Mouse (Mus musculus) R1 (cell line): ENCODE results near the gene Zim1.

ENCODE experiments used
- DNase-seq: peaks from one replicate; pipeline ENCODE4 v3.0.0-alpha.2; 2018; ENCODE audit warnings: low read depth, low spot score

Gene Zim1

DNA sequence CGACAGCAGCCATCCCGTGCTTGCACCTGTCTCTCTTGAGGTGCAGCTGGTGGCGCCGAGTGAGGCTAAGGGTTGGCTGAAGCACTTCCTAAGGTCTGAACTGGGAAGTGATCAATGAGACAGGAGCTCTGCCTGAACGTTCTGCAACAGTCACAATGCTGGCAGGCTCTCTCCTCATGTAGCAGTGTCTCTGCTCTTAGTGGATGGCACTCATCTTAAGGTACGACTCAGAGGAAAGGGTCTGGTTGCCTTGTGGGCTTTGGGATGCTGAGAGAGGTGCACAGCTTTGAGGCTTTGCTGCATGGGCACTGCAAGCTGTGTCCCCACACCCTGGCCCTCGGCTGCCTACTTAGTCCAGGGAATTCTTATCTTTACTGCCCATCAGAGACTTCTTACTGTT lies 45.0 kb downstream of the Zim1 start:
- no peak for DNase-seq

DNA sequence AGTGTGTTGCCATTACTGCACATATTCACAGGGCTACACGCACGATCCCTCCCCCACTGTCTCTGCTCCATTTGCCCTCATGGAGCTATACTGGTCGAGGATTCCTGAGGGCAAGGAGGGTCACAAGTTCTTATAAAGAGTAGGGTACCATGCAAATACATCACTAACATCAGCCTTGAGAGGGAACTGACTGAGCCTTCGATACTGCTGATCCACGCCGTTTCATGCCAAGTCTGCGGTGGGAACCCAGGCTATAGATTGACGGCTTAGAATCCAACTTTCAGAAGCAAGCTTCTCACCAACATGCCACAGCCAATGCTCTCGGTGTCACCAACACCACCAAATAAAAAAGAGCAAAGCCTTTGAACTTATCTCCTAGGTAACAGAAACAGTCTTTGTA lies 45.7 kb downstream of the Zim1 start:
- no peak for DNase-seq

GRCm38 (mm10) chr7:6645821-6646220 lies 50.4 kb downstream of the Zim1 start:
- no peak for DNase-seq

GRCm38 (mm10) chr7:6638076-6638475 lies 58.2 kb downstream of the Zim1 start:
- no peak for DNase-seq

- no peak for DNase-seq
Observed at GRCm38 (mm10) chr7:6636741-6637140, 59.5 kb downstream of the Zim1 start.

DNA sequence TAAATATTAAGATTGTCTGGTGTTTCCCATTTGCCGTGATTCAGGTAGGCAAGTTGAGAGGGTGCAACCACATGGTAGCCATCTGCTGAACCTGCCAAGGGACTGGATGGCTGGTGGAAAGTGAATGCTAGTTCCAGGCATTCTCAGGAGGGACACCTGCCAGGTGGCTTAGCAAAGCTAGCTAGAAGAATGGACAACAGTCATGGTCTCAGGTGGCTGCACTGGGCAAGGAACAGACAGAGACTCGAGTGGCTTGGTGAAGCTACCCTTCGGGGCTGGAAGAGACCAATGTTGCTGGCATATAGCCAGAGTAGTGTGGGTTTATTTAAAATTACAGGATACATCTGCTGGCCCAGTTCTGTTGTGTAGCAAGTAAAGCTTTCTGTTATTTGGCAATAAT lies 60.4 kb downstream of the Zim1 start:
- DNase-seq, result no peak
